Mouse (Mus musculus): ENCODE results near the gene Mrtfa.

DNA sequence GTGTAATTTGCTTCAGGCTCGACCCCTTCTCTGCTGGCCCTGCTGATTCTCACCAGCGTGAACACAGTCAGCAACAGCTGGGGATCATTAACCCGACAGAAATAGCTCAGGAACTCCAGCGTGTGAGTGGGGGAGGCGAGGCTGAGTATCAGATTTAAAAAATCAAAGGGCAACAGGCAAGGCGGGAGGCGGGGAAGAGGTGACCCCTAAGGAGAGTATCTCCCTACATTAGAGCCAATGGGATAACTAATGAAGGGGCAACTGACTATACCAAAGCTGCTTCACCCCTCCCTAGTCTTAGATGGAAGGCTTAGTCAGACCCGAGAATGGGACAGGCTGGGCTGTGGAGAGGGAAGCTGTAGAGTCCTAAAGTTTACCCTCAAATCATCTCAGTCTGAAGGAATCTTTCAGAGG lies 128.4 kb downstream of the Mrtfa start:
- no peak for TF ChIP-seq POLR2A (IDR thresholded peaks at IDR 0.05; ENCODE audit: low read depth, low read length)
- no peak for TF ChIP-seq CTCF (IDR thresholded peaks at IDR 0.05; ENCODE audit: borderline replicate concordance, insufficient read depth, low read length)

All from embryonic fibroblast, embryonic 13.5 days (primary cell).